In genomic region chr1:153803530-153803929, GRCm38 (mm10) we compare ENCODE assay signal across 16 mouse cellular contexts. TPM values are rescaled to one million over a fixed set of nuclear protein-coding genes. Genes with fewer than 3 reads are reported as not detected.
DNase-seq lines count a peak whose midpoint lies in the region; ATAC-seq and TF ChIP-seq lines count a peak whose summit lies in the region.
"Had no signal": no experiment of that assay in that cellular context is flagged by ENCODE, and none has a peak within 500 bp of the region (broad histone marks: within the 10 kb centered on the region; RNA-seq: fewer than 3 reads in every experiment).

No protein-coding gene starts in this region.

- H3K27ac ChIP-seq in heart, embryonic 12.5 days (ENCODE audit: poor library complexity, severe bottlenecking) = no peak overlapping the region
- H3K27ac ChIP-seq in macrophage = peak overlapping the region; percentile 99
- peak overlapping the region; percentile 61; the same call in 1 of the 2 replicates for H3K27ac ChIP-seq in stomach, postnatal 0 days (replicated peaks)
- H3K27ac ChIP-seq: embryonic facial prominence, embryonic 12.5 days; liver, embryonic 15.5 days had no signal

- H3K4me2 ChIP-seq in heart, embryonic 12.5 days = no peak overlapping the region
- H3K4me2 ChIP-seq in stomach, postnatal 0 days (replicated peaks; ENCODE audit: low read depth) = no peak overlapping the region
- H3K4me2 ChIP-seq: embryonic facial prominence, embryonic 12.5 days; liver, embryonic 15.5 days had no signal

- no peak for TF ChIP-seq EP300 in stomach, postnatal 0 days (optimal IDR thresholded peaks at IDR 0.05)

- no peak overlapping the region for H3K4me3 ChIP-seq in heart, embryonic 12.5 days
- no peak overlapping the region for H3K4me3 ChIP-seq in macrophage (ENCODE audit: inconsistent target)
- H3K4me3 ChIP-seq in stomach, postnatal 0 days (ENCODE audit: low read depth, low read length) = no peak overlapping the region
- H3K4me3 ChIP-seq: embryonic facial prominence, embryonic 12.5 days; liver, embryonic 15.5 days had no signal

- H3K9ac ChIP-seq in heart, embryonic 12.5 days = no peak overlapping the region
- H3K9ac ChIP-seq in stomach, postnatal 0 days (ENCODE audit: low read length) = no peak overlapping the region
- H3K9ac ChIP-seq: embryonic facial prominence, embryonic 12.5 days; liver, embryonic 15.5 days had no signal

- H3K79me2 ChIP-seq in macrophage (ENCODE audit: inconsistent target) = no peaks in the 10 kb centered on the region

- no peaks in the 10 kb centered on the region; the same call in 1 of the 2 replicates for H3K27me3 ChIP-seq in heart, embryonic 12.5 days (replicated peaks)
- H3K27me3 ChIP-seq in stomach, postnatal 0 days (ENCODE audit: control insufficient read depth, insufficient read depth, low read length) = no peaks in the 10 kb centered on the region
- H3K27me3 ChIP-seq: embryonic facial prominence, embryonic 12.5 days; liver, embryonic 15.5 days had no signal

- H3K4me1 ChIP-seq in heart, embryonic 12.5 days (replicated peaks) = no peaks in the 10 kb centered on the region
- no peaks in the 10 kb centered on the region for H3K4me1 ChIP-seq in stomach, postnatal 0 days (replicated peaks; ENCODE audit: control insufficient read depth, insufficient read depth)
- H3K4me1 ChIP-seq: embryonic facial prominence, embryonic 12.5 days; liver, embryonic 15.5 days had no signal

- H3K36me3 ChIP-seq in heart, embryonic 12.5 days = no peaks in the 10 kb centered on the region
- H3K36me3 ChIP-seq in macrophage (ENCODE audit: inconsistent target) = no peaks in the 10 kb centered on the region
- no peaks in the 10 kb centered on the region for H3K36me3 ChIP-seq in stomach, postnatal 0 days (ENCODE audit: control insufficient read depth, insufficient read depth, low read length)
- H3K36me3 ChIP-seq: embryonic facial prominence, embryonic 12.5 days; liver, embryonic 15.5 days had no signal

- no peak for TF ChIP-seq CTCF in stomach, postnatal 0 days (IDR thresholded peaks at IDR 0.05; ENCODE audit: low read depth)

- no peak for ATAC-seq in heart, embryonic 12.5 days (ENCODE audit: insufficient number of reproducible peaks, low FRiP score)
- ATAC-seq in stomach, postnatal 0 days (ENCODE audit: low FRiP score, low TSS enrichment) = no peak

- no peaks in the 10 kb centered on the region for H3K9me3 ChIP-seq in heart, embryonic 12.5 days (replicated peaks)
- H3K9me3 ChIP-seq in stomach, postnatal 0 days (ENCODE audit: control insufficient read depth, low read length) = no peaks in the 10 kb centered on the region
- H3K9me3 ChIP-seq: embryonic facial prominence, embryonic 12.5 days; liver, embryonic 15.5 days had no signal

- DNase-seq in heart, adult 9 months (ENCODE audit: low spot score in 2 of 2) = peak; percentile 16 to 41
- DNase-seq in spleen, adult 18-20 months = peak; percentile 6 to 16
- DNase-seq in spleen, postnatal 14 days (ENCODE audit: low spot score in 2 of 2) = no peak
- no peak for DNase-seq in stomach, postnatal 0 days (ENCODE audit: low spot score)
- no peak for DNase-seq in adrenal gland, adult 2 months
- no peak for DNase-seq in layer of hippocampus, adult 8-10 months (ENCODE audit: low spot score in 2 of 2)
- DNase-seq: adrenal gland, postnatal 36 days; cerebellum, postnatal 36 days; gastrocnemius, postnatal 14 days; thymus, adult 2 months had no signal

- 70% methylated on average over 8 of the region's 8 CpGs for WGBS in heart, embryonic 12.5 days
- 9% methylated on average over 8 of the region's 8 CpGs for WGBS in macrophage (ENCODE audit: missing documents)
- 71% methylated on average over 8 of the region's 8 CpGs for WGBS in stomach, postnatal 0 days

RNA-seq across cellular contexts. Expression of gene Rgsl1, which starts 40.4 kb away (rescaled TPM):
- not detected in 2 replicates for polyA plus RNA-seq in heart, embryonic 12.5 days (2016; fragmentation: Nextera tagmentation; extraction: Ambion mirVana)
- 1 to 10 TPM in 12 of 26 experiments, under 1 TPM in 11, not detected in 3; 0.37 to 2.4 (median 1.3) TPM for total RNA-seq in macrophage (2018; cell fraction: chromatin; rRNA removed)
- 1 to 10 TPM; 1.2 to 4.2 (median 1.8) TPM for total RNA-seq in macrophage (2018; cell fraction: cytosol; rRNA removed)
- 1 to 10 TPM in 17 of 26 experiments, under 1 TPM in 8, not detected in 1; 0.47 to 4.2 (median 1.7) TPM for total RNA-seq in macrophage (2018; cell fraction: nucleus; rRNA removed)
- 1.6 to 4.4 TPM (median 2.3 TPM) in 3 replicates for polyA plus RNA-seq in macrophage (2018)
- 0.05 and 0.12 TPM in 2 replicates for polyA plus RNA-seq in stomach, postnatal 0 days (2015; fragmentation: Nextera tagmentation; extraction: Ambion mirVana)
- total RNA-seq in adrenal gland, adult 2 months (2021) = under 1 TPM in 1 of 2 experiments, not detected in 1; 0.28 TPM
- 0.03 TPM in 1 of 2 replicates, not detected in the other for polyA plus RNA-seq in adrenal gland, adult 2 months (2012; rRNA removed)
- total RNA-seq in layer of hippocampus, adult 8-10 months (2022) = 1 to 10 TPM in 3 of 4 experiments, under 1 TPM in 1; 0.90 to 1.3 (median 1.2) TPM
- total RNA-seq: gastrocnemius, postnatal 14 days; heart, postnatal 14 days had no signal
- polyA plus RNA-seq: kidney, embryonic 14.5 days; liver, embryonic 15.5 days had no signal

RNA-seq across cellular contexts. Expression of gene Rnasel, which starts 54.3 kb away (rescaled TPM):
- polyA plus RNA-seq in heart, embryonic 12.5 days (2016; fragmentation: Nextera tagmentation; extraction: Ambion mirVana) = 11.8 and 12.8 TPM in 2 replicates
- 100 to 1,000 TPM in 20 of 26 experiments, 10 to 100 TPM in 6; 49.0 to 419 (median 192) TPM for total RNA-seq in macrophage (2018; cell fraction: chromatin; rRNA removed)
- total RNA-seq in macrophage (2018; cell fraction: cytosol; rRNA removed) = 100 to 1,000 TPM in 25 of 26 experiments, 10 to 100 TPM in 1; 83.8 to 308 (median 169) TPM
- 100 to 1,000 TPM in 25 of 26 experiments, 10 to 100 TPM in 1; 86.5 to 468 (median 181) TPM for total RNA-seq in macrophage (2018; cell fraction: nucleus; rRNA removed)
- polyA plus RNA-seq in macrophage (2018) = 147 to 181 TPM (median 163 TPM) in 3 replicates
- polyA plus RNA-seq in stomach, postnatal 0 days (2015; fragmentation: Nextera tagmentation; extraction: Ambion mirVana) = 11.8 TPM in 2 replicates
- total RNA-seq in adrenal gland, adult 2 months (2021) = 10 to 100 TPM in 1 of 2 experiments, 1 to 10 TPM in 1; 9.7 to 13.2 TPM
- 1.2 and 1.5 TPM in 2 replicates for polyA plus RNA-seq in adrenal gland, adult 2 months (2012; rRNA removed)
- total RNA-seq in layer of hippocampus, adult 8-10 months (2022) = 10 to 100 TPM in 1 of 4 experiments, 1 to 10 TPM in 3; 7.9 to 10.0 (median 8.9) TPM

Comparison
In these comparisons a context has a peak if more than half of its experiments do, and no peak if none do; other contexts are left out.
1. DNase-seq: peak in heart, adult 9 months (2 of 2) and spleen, adult 18-20 months (2 of 2); none in spleen, postnatal 14 days (0 of 2), stomach, postnatal 0 days (single experiment), adrenal gland, adult 2 months (single experiment) and layer of hippocampus, adult 8-10 months (0 of 2).
2. RNA of gene Rnasel, which starts 54.3 kb away (polyA plus RNA-seq): 147 to 181 TPM in macrophage; 11.8 to 12.8 TPM in heart, embryonic 12.5 days, 11.8 TPM in stomach, postnatal 0 days and 1.2 to 1.5 TPM in adrenal gland, adult 2 months; every median in the first group is over 10 times any median in the second.